8 mouse cellular contexts compared by ENCODE assay signal in genomic region chr2:78870443-78871025, GRCm38 (mm10). TPM values are rescaled to one million over a fixed set of nuclear protein-coding genes. Genes with fewer than 3 reads are reported as not detected.
DNase-seq lines count a peak whose midpoint lies in the region; ATAC-seq and TF ChIP-seq lines count a peak whose summit lies in the region.

No protein-coding gene starts in this region.

- ATAC-seq in lung, embryonic 14.5 days (ENCODE audit: insufficient read depth): no peak
- ATAC-seq in forebrain, postnatal 0 days: no peak
- ATAC-seq in neural tube, embryonic 14.5 days (ENCODE audit: low read depth): no peak

- H3K4me2 ChIP-seq in lung, embryonic 14.5 days: peak overlapping the region; percentile 85
- peak overlapping the region; percentile 79 for H3K4me2 ChIP-seq in forebrain, postnatal 0 days (ENCODE audit: low read depth)
- H3K4me2 ChIP-seq in neural tube, embryonic 14.5 days (ENCODE audit: low read depth, low read length): peak overlapping the region; percentile 86

- peaks cover 23% of the 10 kb centered on the region for H3K4me1 ChIP-seq in lung, embryonic 14.5 days (ENCODE audit: insufficient read depth)
- peaks cover 28% of the 10 kb centered on the region for H3K4me1 ChIP-seq in forebrain, postnatal 0 days (ENCODE audit: insufficient read depth)
- H3K4me1 ChIP-seq in neural tube, embryonic 14.5 days (ENCODE audit: control insufficient read depth, insufficient read depth, low read length): peaks cover 34% of the 10 kb centered on the region

- intact Hi-C loops in gastrocnemius, postnatal 14 days (cut with DNase I; ENCODE audit: low total_unique reads): no loop called here

- no peak for TF ChIP-seq CTCF in lung, embryonic 14.5 days (IDR thresholded peaks at IDR 0.05; ENCODE audit: low read depth)
- TF ChIP-seq CTCF in forebrain, postnatal 0 days (IDR thresholded peaks at IDR 0.05; ENCODE audit: low read depth): no peak

- WGBS in lung, embryonic 14.5 days: 4% methylated on average over 10 of the region's 10 CpGs
- 3% methylated on average over 10 of the region's 10 CpGs for whole genome bisulfite sequencing in forebrain, postnatal 0 days
- WGBS in neural tube, embryonic 14.5 days: 5% methylated on average over 10 of the region's 10 CpGs

- no peaks in the 10 kb centered on the region for H3K27me3 ChIP-seq in lung, embryonic 14.5 days (ENCODE audit: insufficient read depth, low read length)
- no peaks in the 10 kb centered on the region for H3K27me3 ChIP-seq in forebrain, postnatal 0 days (ENCODE audit: insufficient read depth, low read length)
- H3K27me3 ChIP-seq in neural tube, embryonic 14.5 days (ENCODE audit: control insufficient read depth, insufficient read depth, low read length): peaks cover 3% of the 10 kb centered on the region; the same call in 1 of the 2 replicates

- peak; percentile 38 for DNase-seq in lung, embryonic 14.5 days
- DNase-seq in lung, adult 18-20 months: no peak
- peak; percentile 29 for DNase-seq in cerebellum, adult 9-11 months
- DNase-seq in forebrain, postnatal 0 days: peak; percentile 35
- DNase-seq in liver: peak; percentile 43
- DNase-seq in frontal cortex, postnatal 10 days (ENCODE audit: low spot score in 2 of 2): no peak
- no peak for DNase-seq in gastrocnemius, postnatal 14 days

- H3K9me3 ChIP-seq in lung, embryonic 14.5 days (ENCODE audit: low read depth, low read length): no peaks in the 10 kb centered on the region
- no peaks in the 10 kb centered on the region for H3K9me3 ChIP-seq in forebrain, postnatal 0 days (ENCODE audit: low read length)
- no peaks in the 10 kb centered on the region for H3K9me3 ChIP-seq in neural tube, embryonic 14.5 days (ENCODE audit: control insufficient read depth, low read length)

- H3K9ac ChIP-seq in lung, embryonic 14.5 days: peak overlapping the region; percentile 98
- H3K9ac ChIP-seq in forebrain, postnatal 0 days: peak overlapping the region; percentile 97
- H3K9ac ChIP-seq in neural tube, embryonic 14.5 days (replicated peaks; ENCODE audit: low read depth, low read length): peak overlapping the region; percentile 98

- H3K36me3 ChIP-seq in lung, embryonic 14.5 days (ENCODE audit: insufficient read depth): peaks cover 22% of the 10 kb centered on the region
- no peaks in the 10 kb centered on the region for H3K36me3 ChIP-seq in forebrain, postnatal 0 days (ENCODE audit: insufficient read depth)
- H3K36me3 ChIP-seq in neural tube, embryonic 14.5 days (ENCODE audit: control insufficient read depth, insufficient read depth, low read length): no peaks in the 10 kb centered on the region; the same call in none of the 2 replicates

- peak overlapping the region; percentile 99 for H3K27ac ChIP-seq in lung, embryonic 14.5 days (ENCODE audit: low read depth)
- H3K27ac ChIP-seq in forebrain, postnatal 0 days (ENCODE audit: low read depth, low read length): peak overlapping the region; percentile 96; the same call in 1 of the 2 replicates
- H3K27ac ChIP-seq in neural tube, embryonic 14.5 days (ENCODE audit: low read depth, low read length): no peak overlapping the region; the same call in 1 of the 2 replicates

- peak overlapping the region; percentile 78 for H3K4me3 ChIP-seq in lung, embryonic 14.5 days (ENCODE audit: low read depth, low read length)
- H3K4me3 ChIP-seq in forebrain, postnatal 0 days (ENCODE audit: low read depth, low read length): peak overlapping the region; percentile 88
- H3K4me3 ChIP-seq in neural tube, embryonic 14.5 days (ENCODE audit: low read depth, low read length): peak overlapping the region; percentile 78

RNA-seq across cellular contexts. Expression of gene Ube2e3, which starts 2.6 kb away (rescaled TPM):
- polyA plus RNA-seq in lung, embryonic 14.5 days (2014; fragmentation: Nextera tagmentation; extraction: Ambion mirVana): 199 TPM in 2 replicates
- 226 and 237 TPM in 2 replicates for total RNA-seq in forebrain, postnatal 0 days (2014; rRNA removed)
- 248 and 251 TPM in 2 replicates for polyA plus RNA-seq in forebrain, postnatal 0 days (2015; fragmentation: Nextera tagmentation; extraction: Ambion mirVana)
- 296 and 322 TPM in 2 replicates for polyA plus RNA-seq in neural tube, embryonic 14.5 days (2014; fragmentation: Nextera tagmentation; extraction: Ambion mirVana)
- 10 to 100 TPM; 20.1 to 20.6 TPM for total RNA-seq in gastrocnemius, postnatal 14 days (2021)

Comparison
In these comparisons a context has a peak if more than half of its experiments do, and no peak if none do; other contexts are left out.
1. DNase-seq: peak in lung, embryonic 14.5 days (single experiment), cerebellum, adult 9-11 months (single experiment), forebrain, postnatal 0 days (single experiment) and liver (single experiment); none in lung, adult 18-20 months (0 of 2), frontal cortex, postnatal 10 days (0 of 2) and gastrocnemius, postnatal 14 days (single experiment).
2. Peak in every context shown above with its lines, with median percentiles within 50 percentile points of each other: H3K4me2 ChIP-seq, H3K4me3 ChIP-seq and H3K9ac ChIP-seq.